Mouse (Mus musculus) heart, adult 2 months (tissue): ENCODE measurements around the gene Ticam1. TPM values are rescaled to one million over a fixed set of nuclear protein-coding genes. Genes with fewer than 3 reads are reported as not detected.

Experiments used
- DNase-seq, 2 experiments: peaks; one replicate each; pipeline ENCODE4 v3.0.0; 2021
- H3K27ac ChIP-seq: fragments of 200-600 bp; 2 replicates; pipeline ENCODE4 v1.8.1; 2022
- H3K27me3 ChIP-seq: fragments of 200-500 bp; 2 replicates; pipeline ENCODE4 v1.6.1; 2012; ENCODE audit warnings: mild to moderate bottlenecking, low read length, inconsistent platforms, mixed read lengths; ENCODE audit not compliant: control insufficient read depth, insufficient read depth
- H3K36me3 ChIP-seq: fragments of 200-500 bp; 2 replicates; pipeline ENCODE4 v1.6.1; 2012; ENCODE audit warnings: low read length, inconsistent platforms; ENCODE audit not compliant: control insufficient read depth, insufficient read depth
- H3K4me1 ChIP-seq: fragments of 200-500 bp; 2 replicates; pipeline ENCODE4 v1.6.1; 2011; ENCODE audit warnings: low read length; ENCODE audit not compliant: control insufficient read depth, insufficient read depth
- H3K4me3 ChIP-seq: fragments of 200-600 bp; 2 replicates; pipeline ENCODE4 v1.8.1; 2022
- H3K79me2 ChIP-seq: fragments of 200-500 bp; replicated peaks from 2 replicates; pipeline ENCODE4 v1.6.1; 2012; ENCODE audit warnings: mild to moderate bottlenecking, inconsistent platforms, low read length, moderate library complexity, mixed read lengths; ENCODE audit not compliant: control insufficient read depth, insufficient read depth
- H3K9ac ChIP-seq: fragments of 200-500 bp; 2 replicates; pipeline ENCODE4 v1.6.1; 2012; ENCODE audit warnings: low read depth, mild to moderate bottlenecking, control low read depth, inconsistent platforms, low read length, mixed read lengths
- CTCF ChIP-seq: fragments of 200-600 bp; IDR thresholded peaks from 2 replicates; pipeline ENCODE4 v1.8.1; 2022; ENCODE audit warnings: antibody characterized with exemption, mild to moderate bottlenecking, moderate library complexity
- EP300 ChIP-seq: fragments of 200-500 bp; IDR thresholded peaks from 2 replicates; pipeline ENCODE4 v1.6.1; 2011; ENCODE audit warnings: low read depth, low read length, control low read depth; ENCODE audit not compliant: insufficient read depth
- POLR2A ChIP-seq: fragments of 200-500 bp; IDR thresholded peaks from 2 replicates; pipeline ENCODE4 v1.6.1; 2011; ENCODE audit warnings: mild to moderate bottlenecking, low read depth, low read length, control low read depth; ENCODE audit not compliant: insufficient read depth
- WGBS: fragments of 180-500 bp; shearing (Covaris S2); methylation state at CpG from one replicate; pipeline ENCODE4 v1.1.7; 2018; 5-methylcytosine and 5-hydroxymethylcytosine counted together
- intact Hi-C: fragments of 180-260 bp; cut with DNase I; formaldehyde crosslinking; loops from one replicate; pipeline ENCODE4 v1.15.1; 2025
- polyA plus RNA-seq: library from polyadenylated mRNA; depleted of rRNA; stranded (reverse); fragments of >200 nt; gene quantifications from 2 replicates; pipeline ENCODE4 v1.2.3, GENCODE M21; 2012
- total RNA-seq, 2 experiments: library from RNA; stranded (reverse); gene quantifications; 2 replicates each; pipeline ENCODE4 v1.2.3; 2021

Gene Ticam1
- total and polyA plus RNA-seq, 3 experiments: 8.0 to 16.8 (median 8.0) TPM

DNA sequence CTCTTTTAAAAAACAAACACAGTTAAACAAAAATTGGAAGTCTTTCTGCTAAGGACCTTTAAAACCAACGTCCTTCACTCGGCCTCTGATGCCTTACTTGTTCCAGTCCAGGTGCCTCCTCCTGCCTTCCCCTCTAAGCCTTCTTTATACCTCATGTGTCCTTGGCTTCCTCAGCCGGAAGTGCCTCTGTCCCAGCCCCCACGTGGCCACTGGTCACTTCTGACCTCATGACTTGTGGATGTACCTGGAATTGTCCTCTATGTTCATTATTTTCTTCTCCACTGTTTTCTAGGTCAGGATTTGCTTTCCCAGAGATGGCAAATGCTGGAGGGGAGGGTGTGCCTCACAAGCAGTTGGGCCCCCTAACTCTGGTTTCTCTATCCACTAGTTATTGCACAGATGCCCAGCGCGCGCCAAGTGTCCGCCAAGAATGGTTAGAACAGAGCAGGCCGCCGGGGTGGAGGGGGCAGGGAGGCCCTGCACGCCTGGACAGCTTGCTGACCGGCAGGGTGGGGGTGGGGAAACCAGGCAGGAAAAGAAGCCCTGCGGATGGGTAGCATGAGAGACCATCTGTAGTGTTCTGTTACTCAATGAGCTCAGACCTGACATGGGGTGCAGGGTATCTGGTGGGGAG lies 25.9 kb upstream of the Ticam1 start:
- 28% methylated on average over 13 of the region's 13 CpGs for WGBS
- no peak overlapping the region for H3K9ac ChIP-seq
- H3K27me3 ChIP-seq: no peaks in the 10 kb centered on the region
- H3K4me1 ChIP-seq: peaks cover 1% of the 10 kb centered on the region; the same call in 1 of the 2 replicates
- H3K79me2 ChIP-seq: no peaks in the 10 kb centered on the region
- intact Hi-C loops: no loop called here
- no peak overlapping the region for H3K27ac ChIP-seq
- TF ChIP-seq EP300 (no peak), CTCF (no peak), POLR2A (no peak)
- peak in 1 of 2 experiments; percentile 35 for DNase-seq
- H3K36me3 ChIP-seq: no peaks in the 10 kb centered on the region
- H3K4me3 ChIP-seq: no peak overlapping the region

DNA sequence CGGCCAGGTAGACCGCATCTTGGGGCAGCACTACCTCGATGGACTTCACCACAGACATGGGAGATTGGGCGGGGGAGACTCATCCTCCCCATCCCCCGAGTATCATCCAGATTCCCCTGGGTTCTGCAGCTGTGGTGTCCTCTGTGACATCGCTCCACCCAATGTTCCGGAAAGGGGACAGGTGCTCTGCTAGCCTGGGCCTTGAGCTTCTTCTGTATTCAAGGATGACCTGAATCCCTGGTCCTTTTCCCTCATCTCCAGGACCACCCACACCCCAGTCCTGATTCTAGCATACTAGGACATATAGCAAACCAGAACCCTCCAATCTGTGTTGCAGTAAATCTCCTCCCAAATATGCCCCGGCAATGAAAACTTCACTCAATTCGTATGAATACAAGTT lies 23.6 kb upstream of the Ticam1 start, which contains the start of gene Arrdc5:
Gene Arrdc5 (minus strand): TSS at position 101 of the 400 bp plus-strand sequence.
- DNase-seq: no peak
- H3K4me1 ChIP-seq: peaks cover 1% of the 10 kb centered on the region; the same call in 1 of the 2 replicates
- TF ChIP-seq CTCF: no peak
- TF ChIP-seq POLR2A: no peak
- TF ChIP-seq EP300: no peak
- H3K79me2 ChIP-seq: no peaks in the 10 kb centered on the region
- H3K36me3 ChIP-seq: no peaks in the 10 kb centered on the region
- H3K27me3 ChIP-seq: no peaks in the 10 kb centered on the region
- 88% methylated on average over 9 of the region's 9 CpGs for WGBS
- intact Hi-C loops: no loop called here
- H3K27ac ChIP-seq: no peak within 1 kb of the TSS
- H3K9ac ChIP-seq: no peak within 1 kb of the TSS
- no peak within 1 kb of the TSS for H3K4me3 ChIP-seq

DNA sequence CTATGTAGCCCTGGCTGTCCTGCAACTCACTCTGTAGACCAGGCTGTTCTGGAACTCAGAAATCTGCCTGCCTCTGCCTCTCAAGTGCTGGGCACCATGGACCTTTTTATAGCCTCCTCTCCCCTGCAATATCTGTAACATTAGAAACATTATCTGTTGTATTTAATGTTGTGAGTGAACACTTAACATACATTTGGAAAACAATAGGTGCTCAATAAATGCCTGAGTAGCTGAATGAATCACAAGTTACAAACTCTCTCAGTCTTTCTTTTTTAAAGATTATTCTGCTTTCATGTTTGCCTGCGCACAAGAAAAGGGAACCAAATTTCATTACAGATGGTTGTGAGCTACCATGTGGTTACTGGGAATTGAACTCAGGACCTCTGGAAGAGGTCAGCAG lies 21.7 kb upstream of the Ticam1 start:
- TF ChIP-seq EP300 (no peak), POLR2A (no peak), CTCF (no peak)
- Histone ChIP-seq H3K79me2 (no peaks in the 10 kb centered on the region), H3K27me3 (no peaks in the 10 kb centered on the region), H3K36me3 (no peaks in the 10 kb centered on the region), H3K27ac (no peak overlapping the region), H3K4me3 (no peak overlapping the region), H3K4me1 (0 out of 2 replicates have a peak, but pooled peaks cover 1% of the 10 kb centered on the region), H3K9ac (no peak overlapping the region)
- intact Hi-C loops: no loop called here
- 89% methylated on average over 1 of the region's 1 CpGs for WGBS
- DNase-seq: no peak

DNA sequence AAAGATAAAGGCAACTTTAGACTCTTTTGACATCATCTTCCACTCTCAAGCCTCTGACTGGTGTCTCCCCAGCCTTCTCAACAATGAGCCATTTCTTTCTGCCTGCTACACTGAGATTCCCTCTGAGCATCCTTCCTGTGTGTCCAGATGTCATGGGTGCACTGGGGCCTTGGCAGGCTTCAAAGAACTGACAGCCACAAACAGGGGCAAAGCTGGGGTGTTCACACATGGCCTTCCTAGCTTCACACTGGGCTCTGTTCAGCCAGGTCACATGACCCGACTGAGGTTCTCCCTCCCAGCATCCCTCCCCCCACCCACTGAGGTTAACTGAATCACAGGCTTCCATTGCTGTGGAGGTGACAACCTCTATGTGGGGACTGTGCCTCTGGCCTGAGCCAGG lies 19.6 kb upstream of the Ticam1 start:
- TF ChIP-seq POLR2A: no peak
- TF ChIP-seq CTCF: no peak
- TF ChIP-seq EP300: no peak
- no peaks in the 10 kb centered on the region for H3K36me3 ChIP-seq
- H3K27me3 ChIP-seq: no peaks in the 10 kb centered on the region
- intact Hi-C loops: no loop called here
- H3K4me1 ChIP-seq: peaks cover 2% of the 10 kb centered on the region
- no peak for DNase-seq
- no peaks in the 10 kb centered on the region for H3K79me2 ChIP-seq
- no peak overlapping the region for H3K4me3 ChIP-seq
- 77% methylated on average over 1 of the region's 1 CpGs for WGBS
- no peak overlapping the region for H3K9ac ChIP-seq
- H3K27ac ChIP-seq: no peak overlapping the region

DNA sequence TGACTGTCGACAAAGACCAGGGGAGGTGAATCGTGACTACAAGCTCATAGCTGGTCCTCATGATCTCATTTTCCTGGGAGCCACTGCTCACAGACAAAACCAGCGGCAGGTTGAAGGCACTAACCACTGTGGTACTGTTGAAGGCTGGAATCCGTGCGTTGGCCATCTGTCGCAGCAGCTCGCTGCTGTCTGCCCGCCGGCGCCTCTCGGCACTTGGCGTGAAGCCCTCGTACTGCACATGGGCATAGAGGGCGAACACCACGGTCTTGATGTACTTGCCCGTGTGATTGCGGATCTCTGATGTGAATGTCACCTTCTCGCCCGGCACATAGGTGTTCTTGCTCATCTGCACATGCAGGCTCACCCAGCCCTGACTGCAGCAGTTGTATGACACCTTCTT lies 17.7 kb upstream of the Ticam1 start:
- H3K27me3 ChIP-seq: no peaks in the 10 kb centered on the region
- no peak for TF ChIP-seq EP300
- TF ChIP-seq POLR2A: no peak
- no peak for TF ChIP-seq CTCF
- intact Hi-C loops: no loop called here
- H3K9ac ChIP-seq: no peak overlapping the region
- no peaks in the 10 kb centered on the region for H3K79me2 ChIP-seq
- WGBS: 92% methylated on average over 19 of the region's 19 CpGs
- no peak for DNase-seq
- H3K4me1 ChIP-seq: peaks cover 2% of the 10 kb centered on the region
- no peak overlapping the region for H3K4me3 ChIP-seq
- H3K27ac ChIP-seq: no peak overlapping the region
- H3K36me3 ChIP-seq: no peaks in the 10 kb centered on the region

DNA sequence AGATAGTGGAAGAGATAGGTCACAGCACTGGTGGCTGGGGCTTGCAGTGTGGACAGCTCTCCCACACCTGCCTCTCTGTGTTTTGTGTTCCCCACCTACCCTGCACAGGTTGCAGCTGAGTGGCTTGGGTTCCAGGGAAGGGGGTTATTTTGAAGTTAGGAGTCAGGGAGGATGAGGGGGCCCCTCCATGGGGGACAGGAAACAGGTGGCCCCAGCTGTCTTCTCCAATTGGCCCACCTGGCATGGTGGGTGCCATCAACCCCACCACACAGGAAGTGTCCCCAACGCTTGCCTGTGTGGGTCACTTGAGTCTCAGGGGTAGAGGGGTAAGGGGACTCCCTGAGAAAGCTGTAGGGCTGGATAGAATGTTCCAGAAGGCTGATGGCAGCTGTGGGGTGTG lies 16.7 kb upstream of the Ticam1 start:
- 64% methylated on average over 1 of the region's 1 CpGs for WGBS
- intact Hi-C loops: no loop called here
- H3K4me1 ChIP-seq: peaks cover 3% of the 10 kb centered on the region
- H3K79me2 ChIP-seq: no peaks in the 10 kb centered on the region
- no peaks in the 10 kb centered on the region for H3K36me3 ChIP-seq
- no peak overlapping the region for H3K4me3 ChIP-seq
- DNase-seq: no peak
- H3K9ac ChIP-seq: no peak overlapping the region
- H3K27me3 ChIP-seq: no peaks in the 10 kb centered on the region
- H3K27ac ChIP-seq: peak overlapping the region; percentile 72
- TF ChIP-seq POLR2A (no peak), CTCF (no peak), EP300 (no peak)
